Mouse (Mus musculus) liver, postnatal 0 days (tissue): ENCODE measurements at regions not wholly inside any gene's neighbourhood (a gene's known extent, or its start where the extent isn't known, plus 50 kb on each side); places are given as distances from the start of the nearest gene placed in this dataset.

Source experiments
- ATAC-seq: fragments of 200-750 bp; cut with Nextera tagmentation; 2 replicates; pipeline ENCODE4 v1.8.0; 2017; ENCODE audit warnings: mild to moderate bottlenecking, moderate library complexity
- DNase-seq: peaks from one replicate; pipeline ENCODE4 v3.0.0-alpha.2; 2016
- H3K27ac ChIP-seq: fragments of 300-500 bp; sonication (generic); 2 replicates; pipeline ENCODE4 v1.5.1; 2014; ENCODE audit warnings: antibody characterized with exemption, moderate library complexity, mild to moderate bottlenecking, low read depth
- H3K27me3 ChIP-seq: fragments of 300-500 bp; sonication (generic); 2 replicates; pipeline ENCODE4 v1.6.1; 2014; ENCODE audit warnings: low read length, control low read depth, mixed read lengths; ENCODE audit not compliant: insufficient read depth
- H3K36me3 ChIP-seq: fragments of 300-500 bp; sonication (generic); replicated peaks from 2 replicates; pipeline ENCODE4 v1.6.1; 2014; ENCODE audit warnings: mild to moderate bottlenecking, control low read depth, low read length, moderate library complexity, mixed read lengths; ENCODE audit not compliant: insufficient read depth
- H3K4me1 ChIP-seq: fragments of 300-500 bp; sonication (generic); 2 replicates; pipeline ENCODE4 v1.6.1; 2014; ENCODE audit warnings: antibody characterized with exemption, mild to moderate bottlenecking, control low read depth; ENCODE audit not compliant: insufficient read depth
- H3K4me2 ChIP-seq: fragments of 300-500 bp; sonication (generic); 2 replicates; pipeline ENCODE4 v1.6.1; 2014; ENCODE audit warnings: low read depth, mild to moderate bottlenecking, low read length, moderate library complexity, mixed read lengths
- H3K4me3 ChIP-seq: fragments of 300-500 bp; sonication (generic); 2 replicates; pipeline ENCODE4 v1.5.1; 2014; ENCODE audit warnings: low read depth, low read length
- H3K9ac ChIP-seq: fragments of 300-500 bp; sonication (generic); replicated peaks from 2 replicates; pipeline ENCODE4 v1.6.1; 2014; ENCODE audit warnings: mild to moderate bottlenecking, moderate library complexity
- H3K9me3 ChIP-seq: fragments of 300-500 bp; sonication (generic); 2 replicates; pipeline ENCODE4 v1.6.1; 2016; ENCODE audit warnings: mild to moderate bottlenecking, control low read depth, low read length, mixed read lengths
- CTCF ChIP-seq: sonication (generic); IDR thresholded peaks from 2 replicates; pipeline ENCODE4 v1.5.1; 2016; ENCODE audit warnings: antibody characterized with exemption, low read depth
- EP300 ChIP-seq: IDR thresholded peaks from 2 replicates; pipeline ENCODE4 v1.6.1; 2016; ENCODE audit warnings: antibody characterized with exemption, low read depth, mild to moderate bottlenecking
- WGBS: fragments of 180-500 bp; shearing (Covaris S2); extraction: QIAGEN DNeasy Blood & Tissue Kit; methylation state at CpG from one replicate; pipeline ENCODE4 v1.1.7; 2014; ENCODE audit not compliant: insufficient replicate concordance; 5-methylcytosine and 5-hydroxymethylcytosine counted together

DNA sequence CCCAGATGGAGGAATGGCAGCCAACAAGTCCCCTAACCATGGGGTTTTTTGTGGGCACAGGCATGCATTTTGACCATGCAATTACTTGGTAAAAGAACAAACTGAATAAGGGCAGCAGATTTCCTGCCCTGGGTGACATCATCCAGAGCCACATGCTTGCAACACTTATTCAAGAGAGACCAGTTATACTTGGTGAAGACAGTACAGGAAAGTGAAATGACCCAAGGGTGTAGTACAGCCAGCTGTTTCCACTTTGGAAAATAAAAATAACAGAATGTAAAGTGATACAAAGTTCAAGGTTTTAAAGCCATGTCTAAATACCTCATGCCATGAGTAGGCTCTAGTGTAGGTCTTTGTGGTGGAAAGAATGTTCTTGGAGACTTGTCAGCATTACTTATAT is 432.5 kb upstream of the A1bg start:
- no peak for ATAC-seq
- H3K27ac ChIP-seq, result no peak overlapping the region
- H3K36me3 ChIP-seq, result no peaks in the 10 kb centered on the region
- H3K4me2 ChIP-seq, result no peak overlapping the region
- H3K27me3 ChIP-seq, result no peaks in the 10 kb centered on the region
- no peak for DNase-seq
- no peak overlapping the region for H3K4me3 ChIP-seq
- H3K4me1 ChIP-seq, result no peaks in the 10 kb centered on the region
- no peak overlapping the region for H3K9ac ChIP-seq
- H3K9me3 ChIP-seq, result no peaks in the 10 kb centered on the region
- TF ChIP-seq EP300 (no peak), CTCF (no peak)

DNA sequence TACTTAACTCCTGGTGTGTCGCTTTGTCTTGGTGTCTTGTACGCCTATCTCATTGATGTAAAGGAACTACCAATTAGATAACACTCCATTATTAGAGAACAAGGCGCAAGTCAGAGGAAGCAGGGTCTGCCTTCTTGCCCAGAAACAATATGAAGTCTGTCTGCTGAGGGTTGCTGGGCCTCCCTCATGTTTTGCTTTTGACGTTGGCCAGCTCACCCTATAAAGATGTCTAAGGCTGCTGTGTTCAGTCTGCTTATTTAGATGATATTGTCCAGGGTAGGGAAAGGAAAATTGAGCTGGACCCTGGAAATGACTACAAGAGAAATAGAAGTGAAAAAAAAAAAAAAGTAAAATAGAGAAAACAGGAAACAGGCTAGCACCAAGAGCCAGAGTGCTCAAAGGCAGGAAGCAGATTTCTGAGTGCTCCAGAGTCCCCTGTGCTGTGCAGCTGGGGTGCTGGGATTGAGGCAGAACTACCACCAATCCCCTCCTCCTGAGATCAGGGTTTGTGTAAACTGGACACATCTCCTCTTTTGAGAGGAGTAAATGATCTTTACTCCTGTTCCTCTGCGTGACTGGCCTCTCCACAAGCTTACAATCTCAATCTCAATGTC is 429.0 kb upstream of the A1bg start:
- Histone ChIP-seq H3K27me3 (no peaks in the 10 kb centered on the region), H3K27ac (no peak overlapping the region), H3K4me1 (no peaks in the 10 kb centered on the region), H3K36me3 (no peaks in the 10 kb centered on the region), H3K9ac (no peak overlapping the region), H3K4me2 (no peak overlapping the region), H3K4me3 (no peak overlapping the region), H3K9me3 (no peaks in the 10 kb centered on the region)
- WGBS, result 56% methylated on average over 5 of the region's 5 CpGs
- TF ChIP-seq EP300 (no peak), CTCF (no peak)
- ATAC-seq (no peak), DNase-seq (no peak)

DNA sequence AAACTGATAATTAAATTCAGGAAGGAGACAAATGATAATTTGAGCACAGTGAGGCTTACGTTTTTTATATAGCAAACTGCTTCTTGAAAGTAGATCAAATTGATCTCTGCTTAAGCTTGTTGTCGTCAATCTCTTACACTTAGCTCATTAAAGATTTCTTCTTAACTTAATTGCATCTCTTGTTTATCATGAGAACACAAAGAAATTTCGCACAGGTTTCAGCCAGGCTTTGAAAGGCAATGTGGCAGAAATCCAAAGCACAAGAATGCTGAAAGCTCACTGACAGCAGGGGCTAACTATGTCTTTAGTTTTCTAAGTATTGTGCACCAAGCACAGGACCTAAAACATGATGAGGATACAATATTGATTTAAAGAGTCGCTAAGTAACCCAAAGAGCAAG is 422.3 kb upstream of the A1bg start:
- Histone ChIP-seq H3K4me1 (no peaks in the 10 kb centered on the region), H3K36me3 (no peaks in the 10 kb centered on the region), H3K4me2 (no peak overlapping the region), H3K9me3 (no peaks in the 10 kb centered on the region), H3K9ac (no peak overlapping the region), H3K27me3 (no peaks in the 10 kb centered on the region), H3K4me3 (no peak overlapping the region), H3K27ac (no peak overlapping the region)
- TF ChIP-seq CTCF (no peak), EP300 (no peak)
- DNase-seq (no peak), ATAC-seq (no peak)
- WGBS, result 59% methylated on average over 4 of the region's 4 CpGs

DNA sequence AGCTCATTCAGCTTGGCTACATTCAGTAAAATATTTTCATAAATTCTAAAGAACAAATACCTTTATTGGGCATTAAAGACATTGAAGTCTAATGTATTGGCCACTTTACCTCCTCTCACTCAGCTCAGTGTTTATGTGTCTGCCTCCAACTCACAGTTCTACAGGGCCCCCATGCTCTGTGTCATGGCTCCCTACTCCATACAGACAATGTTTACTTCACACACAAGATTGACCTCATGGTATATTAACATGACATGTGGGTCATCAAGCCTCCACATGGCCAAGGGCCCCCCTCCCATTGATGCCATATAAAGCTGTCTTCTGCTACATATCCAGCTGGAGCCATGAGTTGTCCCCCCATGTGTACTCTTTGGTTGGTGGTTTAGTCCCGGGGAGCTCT is 419.8 kb upstream of the A1bg start:
- no peak for ATAC-seq
- Histone ChIP-seq H3K4me2 (no peak overlapping the region), H3K27me3 (no peaks in the 10 kb centered on the region), H3K4me1 (no peaks in the 10 kb centered on the region), H3K9me3 (no peaks in the 10 kb centered on the region), H3K4me3 (no peak overlapping the region), H3K36me3 (no peaks in the 10 kb centered on the region), H3K9ac (no peak overlapping the region), H3K27ac (no peak overlapping the region)
- TF ChIP-seq CTCF, result no peak
- TF ChIP-seq EP300, result no peak
- no peak for DNase-seq
- 77% methylated on average over 1 of the region's 1 CpGs for WGBS

DNA sequence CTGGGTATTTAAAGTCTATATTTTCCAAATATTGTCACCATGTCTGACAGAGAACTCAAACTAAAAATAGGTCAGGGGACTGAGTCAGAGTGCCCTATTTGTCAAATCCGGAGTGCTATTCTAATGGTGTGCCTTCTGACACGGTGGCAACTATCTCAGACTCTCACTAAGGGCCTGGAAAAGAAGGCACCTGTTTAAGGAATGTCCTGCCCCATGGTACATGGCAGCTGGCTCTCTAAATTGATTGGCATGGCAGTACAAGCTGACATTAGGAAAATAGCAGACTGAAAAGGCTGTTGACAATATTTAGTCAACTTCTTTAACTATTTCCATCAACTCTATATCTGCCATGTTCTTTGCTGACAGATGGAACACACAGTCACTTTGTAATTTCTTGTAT is 405.1 kb upstream of the A1bg start:
- Histone ChIP-seq H3K27ac (no peak overlapping the region), H3K4me1 (no peaks in the 10 kb centered on the region), H3K9me3 (no peaks in the 10 kb centered on the region), H3K4me3 (no peak overlapping the region), H3K9ac (no peak overlapping the region), H3K4me2 (no peak overlapping the region), H3K27me3 (no peaks in the 10 kb centered on the region), H3K36me3 (no peaks in the 10 kb centered on the region)
- no peak for DNase-seq
- 63% methylated on average over 2 of the region's 2 CpGs for WGBS
- ATAC-seq, result no peak
- TF ChIP-seq CTCF (no peak), EP300 (no peak)

DNA sequence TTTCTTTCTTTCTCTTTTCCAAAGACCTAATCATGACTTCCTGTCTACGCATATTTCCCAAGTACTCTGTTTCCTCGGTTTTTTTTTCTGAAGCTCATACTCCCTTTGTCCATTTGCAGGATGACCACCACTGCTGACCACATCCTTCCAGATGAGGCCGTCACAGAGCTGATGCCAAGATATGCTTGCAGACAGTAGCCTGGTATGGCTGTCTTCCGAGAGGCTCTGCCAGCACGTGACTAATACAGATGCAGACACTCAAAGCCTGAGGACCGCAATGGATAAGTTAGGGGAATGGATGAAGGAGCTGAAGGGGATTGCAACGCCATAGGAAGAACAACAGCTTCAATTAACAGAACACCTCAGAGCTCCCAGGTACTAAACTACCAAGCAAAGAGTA is 399.4 kb upstream of the A1bg start:
- ATAC-seq, result no peak
- H3K4me1 ChIP-seq, result no peaks in the 10 kb centered on the region
- TF ChIP-seq EP300, result no peak
- no peak for TF ChIP-seq CTCF
- H3K9me3 ChIP-seq, result no peaks in the 10 kb centered on the region
- no peak for DNase-seq
- no peak overlapping the region for H3K9ac ChIP-seq
- H3K4me3 ChIP-seq, result no peak overlapping the region
- no peaks in the 10 kb centered on the region for H3K36me3 ChIP-seq
- no peaks in the 10 kb centered on the region for H3K27me3 ChIP-seq
- no peak overlapping the region for H3K27ac ChIP-seq
- 75% methylated on average over 7 of the region's 7 CpGs for whole genome bisulfite sequencing
- no peak overlapping the region for H3K4me2 ChIP-seq
